Mouse (Mus musculus) liver, adult 2 months (tissue): ENCODE measurements at regions not wholly inside any gene's neighbourhood (a gene's known extent, or its start where the extent isn't known, plus 50 kb on each side); places are given as distances from the start of the nearest gene placed in this dataset.

Source experiments
- CTCF ChIP-seq: fragments of 200-500 bp; IDR thresholded peaks from 2 replicates; pipeline ENCODE4 v1.5.1; 2011; ENCODE audit warnings: low read depth, low read length, control low read depth
- POLR2A ChIP-seq: fragments of 200-500 bp; IDR thresholded peaks from 2 replicates; pipeline ENCODE4 v1.6.1; 2011; ENCODE audit warnings: low read length, control low read depth; ENCODE audit not compliant: insufficient read depth; ENCODE audit errors: extremely low read depth

DNA sequence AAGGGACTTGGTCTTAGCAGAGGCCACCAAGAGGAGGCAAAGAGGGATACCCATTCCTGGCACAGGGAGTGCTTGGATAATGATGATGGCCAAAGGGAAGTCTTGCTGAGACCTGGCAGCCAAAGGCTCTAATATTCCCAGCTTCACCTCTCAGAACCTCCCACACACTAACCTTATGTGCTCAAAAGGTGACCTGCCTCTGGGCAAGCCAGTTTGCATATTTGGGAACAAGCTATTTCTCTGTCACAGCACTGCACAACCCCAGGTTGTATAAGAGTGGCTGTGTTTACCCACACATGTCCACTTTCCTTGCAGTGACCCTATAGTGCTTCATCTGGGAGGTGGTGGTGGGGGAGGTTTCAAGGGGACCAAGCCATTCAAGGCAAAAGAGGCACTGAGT is 76.9 kb upstream of the Plekhg1 start:
- TF ChIP-seq CTCF, result no peak
- no peak for TF ChIP-seq POLR2A
